In genomic region chr13:67060161-67060785, GRCm38 (mm10) we compare ENCODE assay signal across 8 mouse cellular contexts. TPM values are rescaled to one million over a fixed set of nuclear protein-coding genes. Genes with fewer than 3 reads are reported as not detected.
DNase-seq lines count a peak whose midpoint lies in the region; ATAC-seq and TF ChIP-seq lines count a peak whose summit lies in the region.

No protein-coding gene starts in this region.

- H3K4me3 ChIP-seq in heart, adult 2 months, result peak overlapping the region; percentile 79
- H3K4me3 ChIP-seq in ES-Bruce4 (ENCODE audit: low read depth, low read length), result peak overlapping the region; percentile 83
- H3K4me3 ChIP-seq in forebrain, embryonic 10.5 days, result peak overlapping the region; percentile 77
- peak overlapping the region; percentile 77 for H3K4me3 ChIP-seq in limb, embryonic 10.5 days
- peak overlapping the region; percentile 63 for H3K4me3 ChIP-seq in midbrain, embryonic 16.5 days (ENCODE audit: low read depth, low read length)

- H3K27ac ChIP-seq in heart, adult 2 months, result peak overlapping the region; percentile 75
- H3K27ac ChIP-seq in ES-Bruce4 (ENCODE audit: insufficient read depth, low read length), result no peak overlapping the region
- peak overlapping the region; percentile 90 for H3K27ac ChIP-seq in forebrain, embryonic 10.5 days
- peak overlapping the region; percentile 88 for H3K27ac ChIP-seq in limb, embryonic 10.5 days
- H3K27ac ChIP-seq in midbrain, embryonic 16.5 days (ENCODE audit: low read length), result peak overlapping the region; percentile 72

- TF ChIP-seq POLR2A in heart, adult 2 months (IDR thresholded peaks at IDR 0.05; ENCODE audit: insufficient read depth, low read depth, low read length), result no peak
- no peak for TF ChIP-seq POLR2A in ES-Bruce4 (IDR thresholded peaks at IDR 0.05; ENCODE audit: insufficient read depth, low read length)

- H3K27me3 ChIP-seq in heart, adult 2 months (ENCODE audit: control insufficient read depth, insufficient read depth, low read length), result no peaks in the 10 kb centered on the region
- H3K27me3 ChIP-seq in ES-Bruce4 (ENCODE audit: control insufficient read depth, insufficient read depth, low read length, poor library complexity, severe bottlenecking), result no peaks in the 10 kb centered on the region
- no peaks in the 10 kb centered on the region for H3K27me3 ChIP-seq in forebrain, embryonic 10.5 days (ENCODE audit: poor library complexity, severe bottlenecking)
- H3K27me3 ChIP-seq in limb, embryonic 10.5 days (ENCODE audit: low read depth, poor library complexity, severe bottlenecking), result no peaks in the 10 kb centered on the region
- H3K27me3 ChIP-seq in midbrain, embryonic 16.5 days (ENCODE audit: control insufficient read depth, insufficient read depth, low read depth, low read length), result no peaks in the 10 kb centered on the region

- TF ChIP-seq CTCF in heart, adult 2 months (IDR thresholded peaks at IDR 0.05), result no peak
- no peak for TF ChIP-seq CTCF in ES-Bruce4 (IDR thresholded peaks at IDR 0.05; ENCODE audit: low read depth, low read length)

- DNase-seq in heart, adult 2 months, result no peak
- DNase-seq in heart, postnatal 36 days, result no peak
- DNase-seq in forebrain, embryonic 10.5 days (ENCODE audit: extremely low spot score, low spot score), result no peak
- DNase-seq in limb, embryonic 10.5 days (ENCODE audit: low spot score), result no peak
- no peak for DNase-seq in T-cell, adult 2 months (ENCODE audit: low spot score)
- DNase-seq in gastrocnemius, postnatal 14 days, result no peak

- H3K4me1 ChIP-seq in heart, adult 2 months (ENCODE audit: control insufficient read depth, insufficient read depth, low read length), result no peaks in the 10 kb centered on the region
- no peaks in the 10 kb centered on the region for H3K4me1 ChIP-seq in ES-Bruce4 (ENCODE audit: control insufficient read depth, insufficient read depth, low read length)
- H3K4me1 ChIP-seq in forebrain, embryonic 10.5 days, result peaks cover 5% of the 10 kb centered on the region
- H3K4me1 ChIP-seq in limb, embryonic 10.5 days, result peaks cover 4% of the 10 kb centered on the region; the same call in 1 of the 2 replicates
- peaks cover 8% of the 10 kb centered on the region for H3K4me1 ChIP-seq in midbrain, embryonic 16.5 days (ENCODE audit: control insufficient read depth, insufficient read depth, low read length)

- peaks cover 3% of the 10 kb centered on the region; the same call in 1 of the 2 replicates for H3K79me2 ChIP-seq in heart, adult 2 months (replicated peaks; ENCODE audit: control insufficient read depth, insufficient read depth, low read length)

- no peaks in the 10 kb centered on the region for H3K36me3 ChIP-seq in heart, adult 2 months (ENCODE audit: control insufficient read depth, insufficient read depth, low read length)
- H3K36me3 ChIP-seq in ES-Bruce4 (ENCODE audit: control insufficient read depth, insufficient read depth, low read length, poor library complexity, severe bottlenecking), result no peaks in the 10 kb centered on the region
- H3K36me3 ChIP-seq in forebrain, embryonic 10.5 days (replicated peaks), result peaks cover under 1% of the 10 kb centered on the region; the same call in 1 of the 2 replicates
- no peaks in the 10 kb centered on the region for H3K36me3 ChIP-seq in limb, embryonic 10.5 days
- H3K36me3 ChIP-seq in midbrain, embryonic 16.5 days (ENCODE audit: control insufficient read depth, insufficient read depth, low read length), result no peaks in the 10 kb centered on the region

- peak; percentile 77 for ATAC-seq in midbrain, embryonic 16.5 days

- no peak for TF ChIP-seq EP300 in heart, adult 2 months (IDR thresholded peaks at IDR 0.05; ENCODE audit: insufficient read depth, low read depth, low read length)
- no peak for TF ChIP-seq EP300 in ES-Bruce4 (IDR thresholded peaks at IDR 0.05; ENCODE audit: insufficient read depth, low read depth, low read length)

- H3K9me3 ChIP-seq in ES-Bruce4 (replicated peaks; ENCODE audit: control insufficient read depth, insufficient read depth, low read length, poor library complexity, severe bottlenecking), result no peaks in the 10 kb centered on the region
- peaks cover 20% of the 10 kb centered on the region for H3K9me3 ChIP-seq in forebrain, embryonic 10.5 days
- H3K9me3 ChIP-seq in limb, embryonic 10.5 days (replicated peaks), result no peaks in the 10 kb centered on the region
- peaks cover 10% of the 10 kb centered on the region; the same call in 1 of the 2 replicates for H3K9me3 ChIP-seq in midbrain, embryonic 16.5 days (replicated peaks; ENCODE audit: control insufficient read depth, low read length, poor library complexity, severe bottlenecking)

- intact Hi-C loops in heart, adult 2 months (cut with DNase I), result loop anchor here (2.0 to 5.0 kb wide), 3 partner anchors 49 to 123 kb away; partner anchors contain the start of genes Gm28557 and Rsl1
- intact Hi-C loops in heart, postnatal 36 days (cut with DNase I), result loop anchor here (1.0 to 2.0 kb wide), 2 partner anchors 21 to 69 kb away; no protein-coding TSS in a partner anchor
- intact Hi-C loops in gastrocnemius, postnatal 14 days (cut with DNase I; ENCODE audit: low total_unique reads), result no loop called here

- 3% methylated on average over 12 of the region's 12 CpGs for WGBS in heart, adult 2 months
- WGBS in forebrain, embryonic 10.5 days, result 2% methylated on average over 12 of the region's 12 CpGs
- WGBS in limb, embryonic 10.5 days, result 6% methylated on average over 12 of the region's 12 CpGs
- WGBS in midbrain, embryonic 16.5 days, result 3% methylated on average over 12 of the region's 12 CpGs

- peak overlapping the region; percentile 56 for H3K4me2 ChIP-seq in midbrain, embryonic 16.5 days (ENCODE audit: low read length)

- peak overlapping the region; percentile 61 for H3K9ac ChIP-seq in heart, adult 2 months (ENCODE audit: low read depth, low read length)
- peak overlapping the region; percentile 3 for H3K9ac ChIP-seq in ES-Bruce4 (ENCODE audit: low read depth, poor library complexity, severe bottlenecking)
- peak overlapping the region; percentile 75 for H3K9ac ChIP-seq in midbrain, embryonic 16.5 days (ENCODE audit: low read depth, low read length)

RNA-seq across cellular contexts. Expression of gene Zfp712, which starts 0.7 kb away (rescaled TPM):
- 1 to 10 TPM; 1.5 to 1.6 TPM for total RNA-seq in heart, adult 2 months (2021)
- 0.23 and 0.70 TPM in 2 replicates for polyA plus RNA-seq in heart, adult 2 months (2012; rRNA removed)
- 1 to 10 TPM; 1.1 to 1.6 TPM for total RNA-seq in heart, postnatal 36 days (2021)
- 3.9 and 4.9 TPM in 2 replicates for polyA plus RNA-seq in ES-Bruce4 (2011; ENCODE audit: insufficient read depth, insufficient read length, low read depth, missing spikeins)
- polyA plus RNA-seq in forebrain, embryonic 10.5 days (2016; fragmentation: Nextera tagmentation; extraction: Ambion mirVana), result 3.7 and 4.1 TPM in 2 replicates
- 2.4 and 4.3 TPM in 2 replicates for polyA plus RNA-seq in limb, embryonic 10.5 days (2016; fragmentation: Nextera tagmentation; extraction: Ambion mirVana)
- 7.8 and 7.9 TPM in 2 replicates for polyA plus RNA-seq in midbrain, embryonic 16.5 days (2015; fragmentation: Nextera tagmentation; extraction: Ambion mirVana)
- total RNA-seq in gastrocnemius, postnatal 14 days (2021), result 1 to 10 TPM in 1 of 2 experiments, under 1 TPM in 1; 0.92 to 1.1 TPM

RNA-seq across cellular contexts. Expression of gene Zfp708, which starts 37.5 kb away (rescaled TPM):
- total RNA-seq in heart, adult 2 months (2021), result 1 to 10 TPM; 1.1 to 1.2 TPM
- 0.10 and 1.1 TPM in 2 replicates for polyA plus RNA-seq in heart, adult 2 months (2012; rRNA removed)
- total RNA-seq in heart, postnatal 36 days (2021), result 1 to 10 TPM in 1 of 2 experiments, under 1 TPM in 1; 0.60 to 1.6 TPM
- 2.2 and 2.9 TPM in 2 replicates for polyA plus RNA-seq in ES-Bruce4 (2011; ENCODE audit: insufficient read depth, insufficient read length, low read depth, missing spikeins)
- 6.6 and 6.7 TPM in 2 replicates for polyA plus RNA-seq in forebrain, embryonic 10.5 days (2016; fragmentation: Nextera tagmentation; extraction: Ambion mirVana)
- 4.9 and 6.8 TPM in 2 replicates for polyA plus RNA-seq in limb, embryonic 10.5 days (2016; fragmentation: Nextera tagmentation; extraction: Ambion mirVana)
- polyA plus RNA-seq in midbrain, embryonic 16.5 days (2015; fragmentation: Nextera tagmentation; extraction: Ambion mirVana), result 9.9 and 10.8 TPM in 2 replicates
- under 1 TPM; 0.90 to 0.95 TPM for total RNA-seq in gastrocnemius, postnatal 14 days (2021)

RNA-seq across cellular contexts. Expression of gene Gm28557, which starts 48.1 kb away (rescaled TPM):
- total RNA-seq in heart, adult 2 months (2021), result 1 to 10 TPM; 3.5 to 4.0 TPM
- polyA plus RNA-seq in heart, adult 2 months (2012; rRNA removed), result 1.2 and 2.0 TPM in 2 replicates
- 1 to 10 TPM; 2.9 to 3.0 TPM for total RNA-seq in heart, postnatal 36 days (2021)
- 5.3 and 5.8 TPM in 2 replicates for polyA plus RNA-seq in ES-Bruce4 (2011; ENCODE audit: insufficient read depth, insufficient read length, low read depth, missing spikeins)
- 2.7 and 2.8 TPM in 2 replicates for polyA plus RNA-seq in forebrain, embryonic 10.5 days (2016; fragmentation: Nextera tagmentation; extraction: Ambion mirVana)
- 1.8 and 2.9 TPM in 2 replicates for polyA plus RNA-seq in limb, embryonic 10.5 days (2016; fragmentation: Nextera tagmentation; extraction: Ambion mirVana)
- 0.95 and 1.5 TPM in 2 replicates for polyA plus RNA-seq in midbrain, embryonic 16.5 days (2015; fragmentation: Nextera tagmentation; extraction: Ambion mirVana)
- total RNA-seq in gastrocnemius, postnatal 14 days (2021), result 1 to 10 TPM in 1 of 2 experiments, under 1 TPM in 1; 0.98 to 1.8 TPM

RNA-seq across cellular contexts. Expression of gene Rslcan18, which starts 55.8 kb away (rescaled TPM):
- total RNA-seq in heart, adult 2 months (2021), result 1 to 10 TPM in 1 of 2 experiments, under 1 TPM in 1; 0.70 to 1.1 TPM
- 0.29 and 0.70 TPM in 2 replicates for polyA plus RNA-seq in heart, adult 2 months (2012; rRNA removed)
- total RNA-seq in heart, postnatal 36 days (2021), result 1 to 10 TPM in 1 of 2 experiments, under 1 TPM in 1; 0.95 to 1.1 TPM
- polyA plus RNA-seq in ES-Bruce4 (2011; ENCODE audit: insufficient read depth, insufficient read length, low read depth, missing spikeins), result 0.31 and 0.76 TPM in 2 replicates
- polyA plus RNA-seq in forebrain, embryonic 10.5 days (2016; fragmentation: Nextera tagmentation; extraction: Ambion mirVana), result 0.07 and 0.22 TPM in 2 replicates
- polyA plus RNA-seq in limb, embryonic 10.5 days (2016; fragmentation: Nextera tagmentation; extraction: Ambion mirVana), result 0.19 and 0.31 TPM in 2 replicates
- not detected in 2 replicates for polyA plus RNA-seq in midbrain, embryonic 16.5 days (2015; fragmentation: Nextera tagmentation; extraction: Ambion mirVana)
- under 1 TPM; 0.29 to 0.53 TPM for total RNA-seq in gastrocnemius, postnatal 14 days (2021)

Comparison
In these comparisons a context has a peak if more than half of its experiments do, and no peak if none do; other contexts are left out.
1. H3K9ac ChIP-seq: peak in every context shown above with its lines; median percentile 75 in midbrain, embryonic 16.5 days; 61 in heart, adult 2 months; 3 in ES-Bruce4.